Mouse (Mus musculus) bone marrow macrophage, adult 2 months (primary cell): Measurements from ENCODE around the gene Meioc.

Experiments
- CTCF ChIP-seq: IDR thresholded peaks from 2 replicates; pipeline ENCODE4 v1.5.1; 2012; ENCODE audit warnings: low read depth, mild to moderate bottlenecking, low read length, moderate library complexity
- POLR2A ChIP-seq: IDR thresholded peaks from 2 replicates; pipeline ENCODE4 v1.6.1; 2012; ENCODE audit warnings: mild to moderate bottlenecking, low read depth, low read length, borderline replicate concordance

DNA sequence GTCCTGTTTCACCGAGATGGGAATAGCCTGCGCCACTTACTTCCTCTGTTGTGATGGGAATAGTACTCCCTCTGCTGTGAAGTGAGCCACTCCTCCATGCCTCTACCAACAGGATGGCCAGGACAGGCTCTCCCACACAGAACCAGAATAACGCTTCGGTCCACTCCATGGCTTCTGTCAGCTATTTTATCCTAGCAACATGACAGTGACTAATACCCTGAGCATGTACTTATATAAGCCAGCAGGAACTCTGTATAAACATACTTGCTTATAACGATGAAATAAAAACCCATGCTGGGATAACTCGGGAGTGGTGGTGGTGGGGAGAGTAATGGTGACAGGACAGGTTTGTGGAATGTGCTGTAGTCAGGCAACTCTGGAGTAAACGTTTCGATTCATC, 7.6 kb upstream of the Meioc start:
- TF ChIP-seq CTCF (no peak), POLR2A (no peak)
